Mouse (Mus musculus): ENCODE data around the gene Ms4a2. TPM values are rescaled to one million over a fixed set of nuclear protein-coding genes. Genes with fewer than 3 reads are reported as not detected.

Ms4a2 gene
- total RNA-seq, 2 experiments from 2014 or later: 26.9 to 30.1 TPM

- ATAC-seq (replicated peaks; ENCODE audit: low FRiP score, poor library complexity, severe bottlenecking): no peak
Measured at GRCm38 (mm10) chr19:11601349-11601748, 22.2 kb downstream of the Ms4a2 start.

DNA sequence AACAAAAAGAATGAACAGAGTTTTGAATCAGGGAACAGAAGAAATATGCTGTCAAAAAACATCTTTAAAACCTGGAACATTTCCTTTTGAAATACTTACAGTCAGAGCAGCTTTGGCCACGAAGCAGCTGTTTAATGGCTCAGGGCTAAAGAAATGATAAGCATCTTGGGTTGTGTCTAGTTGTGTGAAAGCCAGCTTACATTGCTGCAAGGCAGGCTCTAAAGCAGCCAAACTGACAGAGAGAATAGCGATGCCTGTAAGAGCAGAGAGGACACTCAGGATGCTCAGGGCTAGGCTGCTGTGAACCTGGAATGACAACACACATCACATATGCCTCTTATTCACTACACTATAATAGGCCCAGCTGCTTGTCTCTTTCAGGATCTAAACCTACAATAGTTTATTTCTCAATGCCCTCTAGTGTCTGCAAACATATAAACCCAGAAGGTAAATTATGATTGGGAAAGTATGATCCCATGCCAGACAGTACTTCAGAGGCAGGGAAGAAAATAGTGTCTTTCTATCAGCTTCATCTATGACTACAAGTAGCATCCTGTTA lies 33.5 kb downstream of the Ms4a2 start:
- ATAC-seq (replicated peaks; ENCODE audit: low FRiP score, poor library complexity, severe bottlenecking): no peak

DNA sequence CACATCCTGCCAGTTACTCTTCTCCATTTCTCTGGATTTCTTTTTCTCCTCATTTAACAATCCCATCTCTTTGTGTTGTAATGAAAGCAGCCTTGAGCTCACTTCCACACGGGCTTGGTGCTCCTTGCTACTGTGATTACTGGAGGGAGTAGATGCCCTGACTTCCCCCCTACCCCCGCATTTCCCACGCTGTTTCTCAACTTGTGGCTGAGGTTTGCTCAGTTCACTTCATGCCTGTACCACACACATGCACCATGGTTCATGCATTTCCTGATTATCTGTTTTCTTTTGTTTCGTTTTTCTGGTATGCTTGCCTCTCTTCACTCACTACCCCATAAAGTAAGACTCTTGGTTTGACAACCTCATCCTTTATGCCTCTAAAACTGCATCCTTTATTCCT lies 34.3 kb downstream of the Ms4a2 start:
- no peak for ATAC-seq (replicated peaks; ENCODE audit: low FRiP score, poor library complexity, severe bottlenecking)

GRCm38 (mm10) chr19:11574965-11575364 lies 48.6 kb downstream of the Ms4a2 start:
- ATAC-seq (replicated peaks; ENCODE audit: low FRiP score, poor library complexity, severe bottlenecking): no peak

Other genes starting within 250 kb of the Ms4a2 start
- gene Ms4a4a, start 248.2 kb downstream of the Ms4a2 start, total RNA-seq (2015; ENCODE audit: low replicate concordance): 7.9 TPM in 1 of 2 replicates, not detected in the other
- not detected in 2 replicates for gene Ms4a4a, start 248.2 kb downstream of the Ms4a2 start, total RNA-seq (2017; ENCODE audit: low replicate concordance)
- gene Ms4a4c, start 218.9 kb downstream of the Ms4a2 start, total RNA-seq (2015; ENCODE audit: low replicate concordance): 13.0 and 20.8 TPM in 2 replicates
- 17.3 and 17.6 TPM in 2 replicates for gene Ms4a4c, start 218.9 kb downstream of the Ms4a2 start, total RNA-seq (2017; ENCODE audit: low replicate concordance)
- 6.5 and 8.4 TPM in 2 replicates for gene Ms4a4b, start 180.2 kb downstream of the Ms4a2 start, total RNA-seq (2015; ENCODE audit: low replicate concordance)
- gene Ms4a4b, start 180.2 kb downstream of the Ms4a2 start, total RNA-seq (2017; ENCODE audit: low replicate concordance): 1.4 and 7.5 TPM in 2 replicates
- 39.6 and 40.1 TPM in 2 replicates for gene Ms4a6c, start 154.4 kb downstream of the Ms4a2 start, total RNA-seq (2015; ENCODE audit: low replicate concordance)
- gene Ms4a6c, start 154.4 kb downstream of the Ms4a2 start, total RNA-seq (2017; ENCODE audit: low replicate concordance): 22.8 and 32.6 TPM in 2 replicates
- 1.3 and 14.4 TPM in 2 replicates for gene Gm8369, start 137.8 kb downstream of the Ms4a2 start, total RNA-seq (2015; ENCODE audit: low replicate concordance)
- gene Gm8369, start 137.8 kb downstream of the Ms4a2 start, total RNA-seq (2017; ENCODE audit: low replicate concordance): not detected in 2 replicates
- 16.3 and 30.7 TPM in 2 replicates for gene Ms4a6b, start 107.2 kb downstream of the Ms4a2 start, total RNA-seq (2015; ENCODE audit: low replicate concordance)
- 6.0 and 12.7 TPM in 2 replicates for gene Ms4a6b, start 107.2 kb downstream of the Ms4a2 start, total RNA-seq (2017; ENCODE audit: low replicate concordance)
- not detected in 2 replicates for gene Ms4a4d, start 86.9 kb downstream of the Ms4a2 start, total RNA-seq (2015; ENCODE audit: low replicate concordance)
- not detected in 2 replicates for gene Ms4a4d, start 86.9 kb downstream of the Ms4a2 start, total RNA-seq (2017; ENCODE audit: low replicate concordance)
- gene Ms4a6d, start 18.9 kb downstream of the Ms4a2 start, total RNA-seq (2015; ENCODE audit: low replicate concordance): 2.5 and 8.4 TPM in 2 replicates
- 0.60 and 2.4 TPM in 2 replicates for gene Ms4a6d, start 18.9 kb downstream of the Ms4a2 start, total RNA-seq (2017; ENCODE audit: low replicate concordance)
- gene Ms4a3, start 17.1 kb upstream of the Ms4a2 start, total RNA-seq (2015; ENCODE audit: low replicate concordance): 204 and 267 TPM in 2 replicates
- gene Ms4a3, start 17.1 kb upstream of the Ms4a2 start, total RNA-seq (2017; ENCODE audit: low replicate concordance): 91.2 and 97.0 TPM in 2 replicates
- gene Oosp2, start 36.8 kb upstream of the Ms4a2 start, total RNA-seq (2015; ENCODE audit: low replicate concordance): not detected in 2 replicates
- not detected in 2 replicates for gene Oosp2, start 36.8 kb upstream of the Ms4a2 start, total RNA-seq (2017; ENCODE audit: low replicate concordance)
- gene Oosp1, start 67.4 kb upstream of the Ms4a2 start, total RNA-seq (2015; ENCODE audit: low replicate concordance): 2.7 TPM in 1 of 2 replicates, not detected in the other
- not detected in 2 replicates for gene Oosp1, start 67.4 kb upstream of the Ms4a2 start, total RNA-seq (2017; ENCODE audit: low replicate concordance)
- gene Oosp3, start 73.3 kb upstream of the Ms4a2 start, total RNA-seq (2015; ENCODE audit: low replicate concordance): not detected in 2 replicates
- gene Oosp3, start 73.3 kb upstream of the Ms4a2 start, total RNA-seq (2017; ENCODE audit: low replicate concordance): not detected in 2 replicates
- not detected in 2 replicates for gene Gif, start 123.8 kb upstream of the Ms4a2 start, total RNA-seq (2015; ENCODE audit: low replicate concordance)
- not detected in 2 replicates for gene Gif, start 123.8 kb upstream of the Ms4a2 start, total RNA-seq (2017; ENCODE audit: low replicate concordance)
- 14.6 and 29.5 TPM in 2 replicates for gene Mrpl16, start 146.7 kb upstream of the Ms4a2 start, total RNA-seq (2015; ENCODE audit: low replicate concordance)
- 4.2 and 15.3 TPM in 2 replicates for gene Mrpl16, start 146.7 kb upstream of the Ms4a2 start, total RNA-seq (2017; ENCODE audit: low replicate concordance)
- 0.19 and 3.6 TPM in 2 replicates for gene Stx3, start 195.7 kb upstream of the Ms4a2 start, total RNA-seq (2015; ENCODE audit: low replicate concordance)
- 3.9 and 4.5 TPM in 2 replicates for gene Stx3, start 195.7 kb upstream of the Ms4a2 start, total RNA-seq (2017; ENCODE audit: low replicate concordance)
- not detected in 2 replicates for gene Olfr1417, start 215.5 kb upstream of the Ms4a2 start, total RNA-seq (2015; ENCODE audit: low replicate concordance)
- not detected in 2 replicates for gene Olfr1417, start 215.5 kb upstream of the Ms4a2 start, total RNA-seq (2017; ENCODE audit: low replicate concordance)
- gene Olfr1418, start 237.3 kb upstream of the Ms4a2 start, total RNA-seq (2015; ENCODE audit: low replicate concordance): not detected in 2 replicates
- gene Olfr1418, start 237.3 kb upstream of the Ms4a2 start, total RNA-seq (2017; ENCODE audit: low replicate concordance): not detected in 2 replicates